Mouse (Mus musculus): ENCODE measurements at regions not wholly inside any gene's neighbourhood (a gene's known extent, or its start where the extent isn't known, plus 50 kb on each side); places are given as distances from the start of the nearest gene placed in this dataset.
A peak's percentile ranks its signal among the peaks of the same experiment; 100 is the strongest.

DNA sequence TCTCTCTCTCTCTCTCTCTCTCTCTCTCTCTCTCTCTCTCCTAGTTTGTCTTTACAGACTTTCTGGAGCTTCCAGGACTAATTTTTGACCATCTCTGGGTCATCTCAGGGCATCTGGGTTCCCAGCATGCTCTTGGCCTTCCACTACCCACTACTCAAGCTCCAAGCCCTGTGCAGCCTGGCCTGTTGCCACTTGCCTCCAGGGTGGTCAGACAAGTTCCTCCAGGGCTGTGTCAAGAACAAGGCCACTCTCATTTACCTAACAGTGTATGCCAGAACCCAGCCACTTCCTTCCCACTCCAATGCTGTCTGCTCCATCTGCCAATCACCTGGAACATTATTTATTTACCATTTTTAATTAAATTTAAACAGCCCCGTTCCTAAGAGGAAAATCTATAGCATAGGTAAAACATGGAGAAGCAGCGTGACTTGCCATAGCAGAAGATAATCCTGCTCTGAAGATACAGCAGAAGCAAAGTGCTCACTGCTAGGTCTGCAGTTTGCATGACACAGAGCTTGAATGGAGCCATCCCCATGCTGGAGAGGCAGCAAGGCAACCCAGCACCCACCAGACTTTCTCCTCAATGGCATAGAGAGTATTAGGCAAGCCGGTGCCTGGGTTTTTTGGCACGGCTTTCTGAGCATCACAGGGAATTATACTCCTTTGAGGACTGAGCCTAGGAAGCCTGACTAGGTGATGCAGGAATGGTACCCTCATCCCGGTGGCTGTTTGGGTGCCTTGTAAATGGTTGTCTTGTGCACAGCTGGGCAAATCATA, 54.0 kb downstream of the Foxi1 start:
- DNase-seq: peak; percentile 45

DNA sequence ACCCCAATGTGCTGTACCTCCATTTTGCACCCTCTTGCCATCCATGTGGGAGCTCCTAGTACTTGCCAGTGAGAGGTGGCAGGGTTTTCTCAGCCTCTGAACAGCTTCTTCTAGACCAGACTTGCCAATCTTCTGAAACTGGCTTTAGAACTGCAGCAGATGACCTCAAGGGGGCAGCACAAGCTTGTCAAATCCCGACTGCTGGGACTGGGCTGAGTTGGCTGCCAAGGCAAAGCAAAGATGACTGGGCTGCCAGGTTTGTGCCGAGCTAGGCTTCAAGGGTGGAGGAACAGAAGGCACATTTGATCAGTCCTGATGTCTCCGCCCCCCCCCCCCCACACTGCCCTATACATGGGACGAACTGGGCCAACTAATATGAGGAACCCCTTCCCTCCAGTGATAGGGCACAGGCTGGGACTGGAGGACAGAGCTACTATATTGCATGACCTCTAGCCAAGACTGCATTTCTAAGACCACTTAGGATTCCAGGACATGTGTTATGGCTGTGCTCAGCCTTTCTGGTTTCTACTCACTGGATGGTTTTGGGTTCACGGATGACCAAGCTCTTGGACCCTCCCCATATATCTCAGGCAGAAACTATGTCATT, 51.1 kb upstream of the 4930469K13Rik start:
- peak; percentile 90 for DNase-seq
